Mouse (Mus musculus) liver, postnatal 0 days (tissue): ENCODE data around the gene Dgke.
"Not testable (repeated sequence)": the region's sequence is repeated elsewhere in the genome, so short reads cannot be mapped to it uniquely, and the experiment has no call there.

Experiments
- CTCF ChIP-seq: sonication (generic); IDR thresholded peaks from 2 replicates; pipeline ENCODE4 v1.5.1; 2016; ENCODE audit warnings: antibody characterized with exemption, low read depth
- EP300 ChIP-seq: IDR thresholded peaks from 2 replicates; pipeline ENCODE4 v1.6.1; 2016; ENCODE audit warnings: antibody characterized with exemption, low read depth, mild to moderate bottlenecking

DNA sequence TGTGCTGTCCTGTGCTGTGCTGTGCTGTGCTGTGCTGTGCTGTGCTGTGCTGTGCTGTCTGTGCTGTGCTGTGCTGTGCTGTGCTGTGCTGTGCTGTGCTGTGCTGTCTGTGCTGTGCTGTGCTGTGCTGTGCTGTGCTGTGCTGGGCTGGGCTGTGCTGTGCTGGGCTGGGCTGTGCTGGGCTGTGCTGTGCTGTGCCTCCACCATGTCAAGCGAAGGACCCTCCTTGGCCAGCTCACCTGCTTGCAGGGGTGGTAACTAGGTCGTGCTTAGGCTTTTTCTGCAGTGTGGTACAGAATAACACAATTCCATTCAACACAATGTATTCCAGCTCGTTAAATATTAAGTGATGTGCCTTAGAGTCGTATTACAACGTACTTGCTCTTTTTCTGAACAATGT, 15.3 kb upstream of the Dgke start:
- TF ChIP-seq CTCF, EP300: not testable (repeated sequence)
